Mouse (Mus musculus): Measurements from ENCODE around the gene Hspa1b. TPM values are rescaled to one million over a fixed set of nuclear protein-coding genes. Genes with fewer than 3 reads are reported as not detected.
"Not testable (repeated sequence)": the region's sequence is repeated elsewhere in the genome, so short reads cannot be mapped to it uniquely, and the experiment has no call there.

The Hspa1b gene
- polyA plus RNA-seq (2012; rRNA removed): 58.3 and 104 TPM in 2 replicates

GRCm38 (mm10) chr17:34959130-34959778 is at the start of gene Hspa1b:
TSS of gene Hspa1b (minus strand) at chr17:34959238.
- not testable (repeated sequence) for DNase-seq (ENCODE audit: low read depth)

- no peak for DNase-seq (ENCODE audit: low read depth)
Observed at GRCm38 (mm10) chr17:35007387-35007991, 48.5 kb upstream of the Hspa1b start.

GRCm38 (mm10) chr17:35005902-35006301 is 46.9 kb upstream of the Hspa1b start:
- not testable (repeated sequence) for DNase-seq (ENCODE audit: low read depth)

GRCm38 (mm10) chr17:35005158-35005557 is 46.1 kb upstream of the Hspa1b start:
- DNase-seq (ENCODE audit: low read depth): no peak

GRCm38 (mm10) chr17:35004075-35004717 is 45.2 kb upstream of the Hspa1b start:
- no peak for DNase-seq (ENCODE audit: low read depth)

GRCm38 (mm10) chr17:35003022-35003838 is 44.2 kb upstream of the Hspa1b start:
- no peak for DNase-seq (ENCODE audit: low read depth)

- no peak for DNase-seq (ENCODE audit: low read depth)
Observed at GRCm38 (mm10) chr17:35002153-35002865, 43.3 kb upstream of the Hspa1b start.

GRCm38 (mm10) chr17:35001452-35002152 is 42.6 kb upstream of the Hspa1b start:
- no peak for DNase-seq (ENCODE audit: low read depth)

GRCm38 (mm10) chr17:35000717-35001451 is 41.8 kb upstream of the Hspa1b start, which contains the start of gene Vars:
TSS of gene Vars (plus strand) at chr17:35000987.
- DNase-seq (ENCODE audit: low read depth): no peak

GRCm38 (mm10) chr17:34999871-35000716 is 41.1 kb upstream of the Hspa1b start:
- DNase-seq (ENCODE audit: low read depth): not testable (repeated sequence)

GRCm38 (mm10) chr17:34998526-34999430 is 39.7 kb upstream of the Hspa1b start:
- DNase-seq (ENCODE audit: low read depth): no peak

GRCm38 (mm10) chr17:34997142-34997483 is 38.1 kb upstream of the Hspa1b start:
- DNase-seq (ENCODE audit: low read depth): no peak

- no peak for DNase-seq (ENCODE audit: low read depth)
Observed at GRCm38 (mm10) chr17:34996411-34997141, 37.5 kb upstream of the Hspa1b start.

GRCm38 (mm10) chr17:34995927-34996326 is 36.9 kb upstream of the Hspa1b start:
- not testable (repeated sequence) for DNase-seq (ENCODE audit: low read depth)

- DNase-seq (ENCODE audit: low read depth): not testable (repeated sequence)
Observed at GRCm38 (mm10) chr17:34995192-34995591, 36.2 kb upstream of the Hspa1b start.

- no peak for DNase-seq (ENCODE audit: low read depth)
Observed at GRCm38 (mm10) chr17:34994751-34995150, 35.7 kb upstream of the Hspa1b start.

- no peak for DNase-seq (ENCODE audit: low read depth)
Observed at GRCm38 (mm10) chr17:34984218-34984617, 25.2 kb upstream of the Hspa1b start.
